Mouse (Mus musculus) liver, postnatal 0 days (tissue): ENCODE data around the gene Nppc. TPM values are rescaled to one million over a fixed set of nuclear protein-coding genes. Genes with fewer than 3 reads are reported as not detected.
A peak's percentile ranks its signal among the peaks of the same experiment; 100 is the strongest.

Experiments
- ATAC-seq: fragments of 200-750 bp; cut with Nextera tagmentation; 2 replicates; pipeline ENCODE4 v1.8.0; 2017; ENCODE audit warnings: mild to moderate bottlenecking, moderate library complexity
- DNase-seq: peaks from one replicate; pipeline ENCODE4 v3.0.0-alpha.2; 2016
- H3K27ac ChIP-seq: fragments of 300-500 bp; sonication (generic); 2 replicates; pipeline ENCODE4 v1.5.1; 2014; ENCODE audit warnings: antibody characterized with exemption, moderate library complexity, mild to moderate bottlenecking, low read depth
- H3K27me3 ChIP-seq: fragments of 300-500 bp; sonication (generic); 2 replicates; pipeline ENCODE4 v1.6.1; 2014; ENCODE audit warnings: low read length, control low read depth, mixed read lengths; ENCODE audit not compliant: insufficient read depth
- H3K36me3 ChIP-seq: fragments of 300-500 bp; sonication (generic); replicated peaks from 2 replicates; pipeline ENCODE4 v1.6.1; 2014; ENCODE audit warnings: mild to moderate bottlenecking, control low read depth, low read length, moderate library complexity, mixed read lengths; ENCODE audit not compliant: insufficient read depth
- H3K4me1 ChIP-seq: fragments of 300-500 bp; sonication (generic); 2 replicates; pipeline ENCODE4 v1.6.1; 2014; ENCODE audit warnings: antibody characterized with exemption, mild to moderate bottlenecking, control low read depth; ENCODE audit not compliant: insufficient read depth
- H3K4me2 ChIP-seq: fragments of 300-500 bp; sonication (generic); 2 replicates; pipeline ENCODE4 v1.6.1; 2014; ENCODE audit warnings: low read depth, mild to moderate bottlenecking, low read length, moderate library complexity, mixed read lengths
- H3K4me3 ChIP-seq: fragments of 300-500 bp; sonication (generic); 2 replicates; pipeline ENCODE4 v1.5.1; 2014; ENCODE audit warnings: low read depth, low read length
- H3K9ac ChIP-seq: fragments of 300-500 bp; sonication (generic); replicated peaks from 2 replicates; pipeline ENCODE4 v1.6.1; 2014; ENCODE audit warnings: mild to moderate bottlenecking, moderate library complexity
- H3K9me3 ChIP-seq: fragments of 300-500 bp; sonication (generic); 2 replicates; pipeline ENCODE4 v1.6.1; 2016; ENCODE audit warnings: mild to moderate bottlenecking, control low read depth, low read length, mixed read lengths
- CTCF ChIP-seq: sonication (generic); IDR thresholded peaks from 2 replicates; pipeline ENCODE4 v1.5.1; 2016; ENCODE audit warnings: antibody characterized with exemption, low read depth
- EP300 ChIP-seq: IDR thresholded peaks from 2 replicates; pipeline ENCODE4 v1.6.1; 2016; ENCODE audit warnings: antibody characterized with exemption, low read depth, mild to moderate bottlenecking
- WGBS: fragments of 180-500 bp; shearing (Covaris S2); extraction: QIAGEN DNeasy Blood & Tissue Kit; methylation state at CpG from one replicate; pipeline ENCODE4 v1.1.7; 2014; ENCODE audit not compliant: insufficient replicate concordance; 5-methylcytosine and 5-hydroxymethylcytosine counted together
- polyA plus RNA-seq: library from polyadenylated mRNA; unstranded; fragments of >200 nt; fragmentation: Nextera tagmentation; extraction: Ambion mirVana; gene quantifications from 2 replicates; pipeline ENCODE4 v1.2.1, GENCODE M21; 2015

The Nppc gene
- polyA plus RNA-seq, 1 experiment from 2014 or later = not detected

DNA sequence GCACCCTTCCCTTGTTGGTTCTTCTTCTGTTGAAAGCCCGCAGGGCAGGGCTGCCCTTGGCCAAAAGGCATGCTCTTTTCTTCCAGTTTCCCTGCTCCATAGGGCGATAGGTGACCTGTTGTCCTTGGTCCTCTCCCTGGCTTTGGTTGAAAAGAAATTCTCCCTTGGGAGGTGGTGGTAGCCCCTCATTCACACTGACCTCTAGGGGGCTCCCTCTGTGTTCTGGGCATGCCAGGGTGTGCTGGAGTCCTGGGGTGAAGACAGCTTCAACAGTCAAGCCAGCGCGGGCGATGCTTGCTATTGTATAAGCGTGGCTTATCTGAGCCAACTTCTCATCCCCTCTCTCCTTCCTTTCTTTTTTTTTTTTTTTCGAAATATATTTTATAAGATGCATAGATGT is 26.6 kb upstream of the Nppc start:
- TF ChIP-seq EP300 (no peak), CTCF (peak; percentile 52)
- H3K36me3 ChIP-seq = no peaks in the 10 kb centered on the region
- no peaks in the 10 kb centered on the region for H3K9me3 ChIP-seq
- no peak overlapping the region for H3K4me3 ChIP-seq
- no peak overlapping the region for H3K9ac ChIP-seq
- no peak overlapping the region for H3K27ac ChIP-seq
- no peaks in the 10 kb centered on the region for H3K27me3 ChIP-seq
- DNase-seq (no peak), ATAC-seq (no peak)
- no peak overlapping the region for H3K4me2 ChIP-seq
- WGBS = 44% methylated on average over 7 of the region's 7 CpGs
- no peaks in the 10 kb centered on the region for H3K4me1 ChIP-seq

DNA sequence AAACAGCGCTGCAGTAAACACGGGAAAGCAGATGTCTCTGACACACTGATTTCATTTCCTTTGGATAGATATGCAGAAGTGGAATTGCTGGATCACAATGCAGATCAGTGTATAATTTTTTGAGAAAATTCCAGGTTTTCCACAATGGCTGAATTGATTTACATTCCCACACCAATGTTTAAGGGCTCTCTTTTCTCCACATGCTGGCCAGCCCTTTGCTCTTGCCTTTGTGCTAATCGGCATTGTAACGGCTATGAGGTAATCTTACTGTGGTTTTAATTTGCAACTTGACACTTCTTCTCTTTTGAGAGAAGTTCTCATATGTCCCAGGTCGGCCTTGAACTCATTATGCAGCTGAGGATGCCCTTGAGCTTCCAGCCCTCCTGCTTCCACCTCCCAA is 20.7 kb upstream of the Nppc start:
- H3K27me3 ChIP-seq = no peaks in the 10 kb centered on the region
- H3K9me3 ChIP-seq = no peaks in the 10 kb centered on the region
- H3K36me3 ChIP-seq = no peaks in the 10 kb centered on the region
- no peaks in the 10 kb centered on the region for H3K4me1 ChIP-seq
- no peak overlapping the region for H3K27ac ChIP-seq
- DNase-seq (no peak), ATAC-seq (no peak)
- TF ChIP-seq CTCF (no peak), EP300 (no peak)
- H3K9ac ChIP-seq = no peak overlapping the region
- no peak overlapping the region for H3K4me3 ChIP-seq
- 72% methylated on average over 5 of the region's 5 CpGs for WGBS
- H3K4me2 ChIP-seq = no peak overlapping the region

DNA sequence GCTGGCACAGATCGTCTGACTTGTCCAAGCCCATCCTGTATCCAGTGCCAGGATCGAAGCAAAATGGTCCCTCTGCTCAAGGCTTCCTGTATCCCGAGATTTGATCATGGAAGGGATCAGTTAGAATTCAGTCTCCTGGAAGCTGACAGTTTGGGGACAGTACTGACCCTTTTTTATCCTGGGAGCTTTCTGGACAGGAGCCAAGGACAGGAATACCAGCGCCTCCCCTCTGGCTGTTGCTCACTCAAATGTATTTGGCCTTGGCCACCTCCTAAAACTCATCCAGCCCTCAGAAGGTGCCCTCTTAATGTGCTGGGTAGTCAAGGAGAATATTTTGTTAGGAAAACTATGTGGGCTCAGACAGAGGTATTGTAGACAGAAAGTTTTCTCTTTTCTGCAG is 16.9 kb upstream of the Nppc start:
- WGBS = 75% methylated on average over 4 of the region's 4 CpGs

DNA sequence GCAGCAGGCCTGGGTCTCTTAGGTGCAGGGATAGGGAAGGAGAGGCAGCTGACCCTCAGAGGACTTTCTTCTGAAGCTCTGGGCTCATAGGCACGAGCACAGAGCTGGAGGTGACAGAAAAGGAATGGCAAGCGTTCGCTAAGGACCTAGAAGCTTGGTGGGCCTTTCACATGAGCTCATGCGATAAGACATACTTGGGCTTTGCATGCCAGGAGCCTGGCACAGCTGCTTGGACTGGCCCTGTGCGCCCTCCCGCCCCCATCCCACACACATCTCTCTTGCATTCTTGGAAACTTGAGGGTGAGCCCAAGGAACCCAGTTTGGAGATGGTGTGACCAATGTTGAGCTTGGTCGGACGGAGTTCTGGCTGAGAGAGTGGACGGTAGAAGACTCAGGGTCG is 8.3 kb upstream of the Nppc start:
- Histone ChIP-seq H3K27me3 (no peaks in the 10 kb centered on the region), H3K4me1 (no peaks in the 10 kb centered on the region), H3K9ac (no peak overlapping the region), H3K4me2 (no peak overlapping the region), H3K4me3 (no peak overlapping the region), H3K9me3 (no peaks in the 10 kb centered on the region), H3K27ac (no peak overlapping the region), H3K36me3 (no peaks in the 10 kb centered on the region)
- no peak for ATAC-seq
- no peak for DNase-seq
- WGBS = 82% methylated on average over 10 of the region's 10 CpGs
- TF ChIP-seq EP300 = no peak
- no peak for TF ChIP-seq CTCF

More for the DNA sequence above, 16.9 kb upstream of the Nppc start:
- Histone ChIP-seq H3K27me3 (no peaks in the 10 kb centered on the region), H3K4me3 (no peak overlapping the region), H3K36me3 (no peaks in the 10 kb centered on the region), H3K27ac (no peak overlapping the region), H3K9ac (no peak overlapping the region), H3K9me3 (no peaks in the 10 kb centered on the region), H3K4me1 (no peaks in the 10 kb centered on the region), H3K4me2 (no peak overlapping the region)
- DNase-seq (no peak), ATAC-seq (no peak)
- TF ChIP-seq EP300 (no peak), CTCF (no peak)

DNA sequence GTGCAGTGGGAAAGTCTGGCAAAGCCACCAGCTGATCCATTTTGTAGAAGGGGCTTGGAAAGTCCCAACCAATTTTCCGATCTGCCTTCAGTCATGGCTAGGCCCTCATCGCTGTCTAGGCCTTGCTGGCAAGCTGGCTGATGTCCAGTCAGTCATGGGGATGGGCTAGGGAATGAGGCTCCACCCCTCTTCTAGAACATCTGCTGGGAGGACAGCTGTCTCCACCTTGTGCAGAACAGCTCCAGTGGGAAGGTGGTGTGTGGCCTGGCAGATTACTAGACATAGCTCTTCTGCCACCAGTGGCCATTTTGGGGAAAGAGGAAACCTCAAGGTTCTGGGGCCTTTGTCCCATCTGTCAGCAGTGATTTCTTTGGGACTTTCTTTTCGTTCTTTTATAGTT is 7.3 kb upstream of the Nppc start:
- Histone ChIP-seq H3K36me3 (no peaks in the 10 kb centered on the region), H3K4me3 (no peak overlapping the region), H3K27me3 (no peaks in the 10 kb centered on the region), H3K4me1 (no peaks in the 10 kb centered on the region), H3K27ac (no peak overlapping the region), H3K9me3 (no peaks in the 10 kb centered on the region), H3K4me2 (no peak overlapping the region), H3K9ac (no peak overlapping the region)
- TF ChIP-seq EP300 (no peak), CTCF (no peak)
- no peak for DNase-seq
- ATAC-seq = no peak
- WGBS = 77% methylated on average over 3 of the region's 3 CpGs

DNA sequence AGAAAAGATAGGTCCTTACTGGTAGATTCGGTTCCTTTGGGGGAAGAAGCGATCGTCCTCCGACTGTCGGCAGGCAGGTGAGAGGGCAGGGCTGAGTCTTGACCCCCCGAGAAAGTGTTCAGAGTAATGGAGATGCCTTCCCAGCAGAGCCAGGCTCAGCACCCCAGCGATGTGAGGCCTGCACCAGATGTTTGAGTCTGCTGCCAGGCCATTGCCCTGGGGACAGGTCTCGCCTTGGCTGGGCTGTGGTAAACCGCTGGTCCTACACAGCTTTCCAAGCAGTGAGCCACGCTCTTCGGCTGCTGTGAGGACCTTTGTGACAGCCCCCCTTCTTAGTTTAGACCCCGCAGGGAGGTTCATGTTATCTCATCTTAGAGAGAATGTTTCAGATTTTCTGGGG is 4.8 kb upstream of the Nppc start:
- Histone ChIP-seq H3K4me1 (peaks cover 5% of the 10 kb centered on the region), H3K27ac (no peak overlapping the region), H3K9me3 (no peaks in the 10 kb centered on the region), H3K36me3 (no peaks in the 10 kb centered on the region), H3K4me2 (no peak overlapping the region), H3K4me3 (no peak overlapping the region), H3K27me3 (peaks cover 17% of the 10 kb centered on the region), H3K9ac (no peak overlapping the region)
- WGBS = 81% methylated on average over 12 of the region's 12 CpGs
- TF ChIP-seq EP300 (no peak), CTCF (no peak)
- no peak for DNase-seq
- ATAC-seq = no peak

DNA sequence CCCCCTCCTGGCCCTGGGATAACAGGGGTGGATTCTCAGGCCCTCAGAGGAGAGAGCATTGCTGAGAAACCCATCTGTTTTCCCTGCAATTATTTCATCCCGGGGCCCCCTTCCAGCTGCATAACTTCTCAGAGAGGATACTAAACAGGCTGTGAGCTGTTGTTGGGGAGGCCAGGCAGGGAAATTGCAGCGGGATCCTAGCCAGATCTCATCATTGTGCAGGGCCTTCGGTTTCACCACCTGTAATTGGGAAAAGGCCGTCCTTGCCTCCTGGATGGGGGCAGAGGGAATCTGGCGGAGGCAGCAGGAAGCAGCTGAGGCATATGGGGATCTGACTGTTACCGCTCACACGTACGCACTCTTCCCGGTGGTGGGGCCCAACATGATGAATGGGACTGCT is 4.0 kb upstream of the Nppc start:
- ATAC-seq (no peak), DNase-seq (no peak)
- no peak overlapping the region for H3K9ac ChIP-seq
- WGBS = 67% methylated on average over 9 of the region's 9 CpGs
- no peak overlapping the region for H3K4me2 ChIP-seq
- H3K9me3 ChIP-seq = no peaks in the 10 kb centered on the region
- no peak for TF ChIP-seq EP300
- TF ChIP-seq CTCF = no peak
- H3K4me3 ChIP-seq = no peak overlapping the region
- H3K27me3 ChIP-seq = peaks cover 24% of the 10 kb centered on the region
- no peaks in the 10 kb centered on the region for H3K36me3 ChIP-seq
- no peak overlapping the region for H3K27ac ChIP-seq
- peaks cover 11% of the 10 kb centered on the region for H3K4me1 ChIP-seq
